Mouse (Mus musculus) adrenal gland, adult 2 months (tissue): ENCODE measurements around the gene 4933406M09Rik. TPM values are rescaled to one million over a fixed set of nuclear protein-coding genes. Genes with fewer than 3 reads are reported as not detected.

Source experiments
- DNase-seq: peaks from one replicate; pipeline ENCODE4 v3.0.0; 2021
- polyA plus RNA-seq: library from polyadenylated mRNA; depleted of rRNA; stranded (reverse); fragments of >200 nt; gene quantifications from 2 replicates; pipeline ENCODE4 v1.2.3, GENCODE M21; 2012; rRNA removed
- total RNA-seq, 2 experiments: library from RNA; stranded (reverse); gene quantifications; 2 replicates each; pipeline ENCODE4 v1.2.3; 2021

4933406M09Rik gene
- total and polyA plus RNA-seq, 3 experiments: not detected

DNA sequence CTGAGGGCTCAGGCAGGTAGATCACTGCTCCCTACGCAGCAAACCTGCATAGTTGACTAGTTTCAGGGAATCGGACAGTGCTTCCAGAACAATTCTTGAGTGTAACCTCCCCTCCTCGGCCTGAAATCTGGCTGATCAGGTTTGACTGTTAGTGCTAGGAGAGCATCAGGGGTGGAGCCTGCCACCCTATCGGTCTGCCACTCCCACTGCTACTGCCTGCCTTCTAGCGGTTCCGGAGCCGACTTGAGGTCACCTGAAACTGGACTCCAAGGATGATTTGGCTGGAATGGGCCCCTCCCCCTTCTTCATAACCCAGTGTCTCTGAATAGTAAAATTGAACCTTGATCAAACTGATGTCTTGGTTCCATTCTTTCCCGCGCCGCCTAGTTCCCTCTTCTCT is 47.3 kb downstream of the 4933406M09Rik start:
- no peak for DNase-seq

DNA sequence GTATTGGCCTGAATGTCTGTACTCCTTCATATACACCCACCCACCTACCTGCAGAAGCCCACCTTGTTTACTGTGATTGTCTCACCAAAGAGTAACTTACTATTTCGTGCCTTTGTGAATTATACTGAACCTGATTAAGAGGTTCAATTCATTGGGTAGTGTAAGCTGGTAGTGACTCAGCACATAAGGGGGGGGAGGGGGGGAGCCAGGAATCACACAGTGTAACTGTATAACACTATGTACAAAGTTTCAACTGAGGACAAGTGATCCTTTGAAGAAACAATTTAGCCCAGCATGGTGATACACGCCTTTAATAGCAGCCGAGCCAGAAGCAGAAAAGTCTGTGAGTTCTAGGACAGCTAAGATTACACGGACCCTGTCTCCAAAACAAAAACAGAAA is 47.7 kb downstream of the 4933406M09Rik start:
- no peak for DNase-seq

DNA sequence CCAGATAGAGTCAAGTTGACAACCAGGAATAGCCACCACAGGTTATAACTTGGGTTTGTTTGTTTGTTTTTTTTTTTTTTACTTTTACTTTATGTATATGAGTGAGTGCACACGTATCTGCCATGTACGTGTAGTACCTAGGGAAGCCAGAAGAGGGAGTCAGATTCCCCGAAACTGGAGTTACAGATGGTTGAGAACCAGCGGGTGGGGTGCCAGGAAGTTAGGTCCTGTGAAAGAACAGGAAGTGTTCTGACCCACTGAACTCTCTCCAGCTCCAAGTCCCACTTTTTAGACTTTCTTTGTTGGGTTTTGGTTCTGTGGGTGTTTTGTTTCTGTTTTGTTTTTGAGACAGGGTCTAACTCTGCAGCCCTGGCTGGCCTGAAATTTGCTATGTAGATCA is 49.7 kb downstream of the 4933406M09Rik start:
- DNase-seq: no peak

DNA sequence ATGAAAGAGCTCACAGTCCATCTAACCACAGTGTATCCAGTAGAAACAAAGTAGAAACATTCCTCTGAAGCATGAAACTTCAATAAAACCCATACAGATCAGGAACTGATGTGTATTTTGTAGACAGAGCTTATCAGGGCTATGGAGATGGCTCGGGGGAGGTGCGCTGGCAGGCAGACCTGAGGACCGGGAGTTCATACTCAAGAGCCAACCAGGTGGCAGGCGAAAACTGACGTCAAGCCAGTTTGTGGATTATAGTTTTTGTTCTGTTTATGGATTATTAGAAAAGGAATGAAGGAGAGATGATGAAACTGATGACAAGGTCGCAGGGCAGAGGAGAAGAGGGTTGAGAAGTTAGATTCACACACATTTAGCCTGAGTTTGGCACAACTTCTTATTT is 54.7 kb downstream of the 4933406M09Rik start:
- no peak for DNase-seq

Other genes starting within 250 kb of the 4933406M09Rik start
- gene Chil1, start 203.8 kb upstream of the 4933406M09Rik start, total RNA-seq: 1 to 10 TPM; 1.1 to 1.6 TPM
- gene Chil1, start 203.8 kb upstream of the 4933406M09Rik start, polyA plus RNA-seq: 0.20 and 0.57 TPM in 2 replicates
- under 1 TPM in 1 of 2 experiments, not detected in 1; 0.38 TPM for gene Mybph, start 192.5 kb upstream of the 4933406M09Rik start, total RNA-seq
- gene Mybph, start 192.5 kb upstream of the 4933406M09Rik start, polyA plus RNA-seq: 0.25 and 0.59 TPM in 2 replicates
- 100 to 1,000 TPM; 110 to 198 TPM for gene Adora1, start 150.5 kb upstream of the 4933406M09Rik start, total RNA-seq
- gene Adora1, start 150.5 kb upstream of the 4933406M09Rik start, polyA plus RNA-seq: 180 and 209 TPM in 2 replicates
- not detected for gene Myog, start 96.0 kb upstream of the 4933406M09Rik start, total RNA-seq
- gene Myog, start 96.0 kb upstream of the 4933406M09Rik start, polyA plus RNA-seq: not detected in 2 replicates
- 1 to 10 TPM in 1 of 2 experiments, under 1 TPM in 1; 0.86 to 1.5 TPM for gene Ppfia4, start 53.0 kb upstream of the 4933406M09Rik start, total RNA-seq
- gene Ppfia4, start 53.0 kb upstream of the 4933406M09Rik start, polyA plus RNA-seq: 6.8 and 8.0 TPM in 2 replicates
- 10 to 100 TPM; 50.0 to 55.4 TPM for gene Tmem183a, start 24.0 kb upstream of the 4933406M09Rik start, total RNA-seq
- gene Tmem183a, start 24.0 kb upstream of the 4933406M09Rik start, polyA plus RNA-seq: 37.4 and 40.7 TPM in 2 replicates
- 10 to 100 TPM; 34.2 to 82.9 TPM for gene Cyb5r1, start 19.6 kb downstream of the 4933406M09Rik start, total RNA-seq
- gene Cyb5r1, start 19.6 kb downstream of the 4933406M09Rik start, polyA plus RNA-seq: 81.8 and 85.3 TPM in 2 replicates
- gene Adipor1, start 29.4 kb downstream of the 4933406M09Rik start, total RNA-seq: 100 to 1,000 TPM; 123 to 129 TPM
- 328 and 482 TPM in 2 replicates for gene Adipor1, start 29.4 kb downstream of the 4933406M09Rik start, polyA plus RNA-seq
- 10 to 100 TPM; 17.0 to 20.9 TPM for gene Klhl12, start 69.6 kb downstream of the 4933406M09Rik start, total RNA-seq
- 3.6 and 4.7 TPM in 2 replicates for gene Klhl12, start 69.6 kb downstream of the 4933406M09Rik start, polyA plus RNA-seq
- 10 to 100 TPM; 28.6 to 30.0 TPM for gene Rabif, start 108.7 kb downstream of the 4933406M09Rik start, total RNA-seq
- 13.9 and 18.2 TPM in 2 replicates for gene Rabif, start 108.7 kb downstream of the 4933406M09Rik start, polyA plus RNA-seq
- not detected for gene Mgat4e, start 163.7 kb downstream of the 4933406M09Rik start, total RNA-seq
- gene Mgat4e, start 163.7 kb downstream of the 4933406M09Rik start, polyA plus RNA-seq: not detected in 2 replicates
- 10 to 100 TPM; 36.0 TPM for gene Kdm5b, start 174.2 kb downstream of the 4933406M09Rik start, total RNA-seq
- gene Kdm5b, start 174.2 kb downstream of the 4933406M09Rik start, polyA plus RNA-seq: 22.3 and 23.5 TPM in 2 replicates